Mouse (Mus musculus): ENCODE data around the gene Mpp5. TPM values are rescaled to one million over a fixed set of nuclear protein-coding genes. Genes with fewer than 3 reads are reported as not detected.
A peak's percentile ranks its signal among the peaks of the same experiment; 100 is the strongest.

The Mpp5 gene
- total and polyA plus RNA-seq, 2 experiments from 2014 or later, result 10.8 to 14.7 TPM

DNA sequence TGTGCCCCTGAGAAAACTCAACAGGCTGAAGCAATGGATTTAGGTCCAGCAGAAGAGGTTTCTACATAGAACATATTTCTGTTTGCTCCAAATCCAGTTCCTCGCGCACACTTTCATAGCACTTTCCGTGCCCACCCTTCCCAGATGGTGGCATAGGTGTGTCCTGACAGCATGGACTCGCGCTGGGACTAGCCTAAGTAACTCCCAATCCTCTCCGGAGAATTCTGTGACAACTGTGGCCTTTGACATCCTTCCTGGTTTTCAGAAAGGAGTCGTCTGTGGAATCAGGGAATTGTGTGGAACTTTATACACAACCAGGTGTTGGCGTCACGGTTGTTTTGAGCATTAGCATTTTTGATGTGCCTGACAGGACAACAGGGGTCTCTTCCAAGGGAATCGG lies 594 bp upstream of the Mpp5 start:
- H3K9ac ChIP-seq, result peak overlapping the region; percentile 54
- ATAC-seq (no peak; the same call in 1 of the 2 replicates), DNase-seq (no peak)
- peak overlapping the region; percentile 84 for H3K4me3 ChIP-seq (ENCODE audit: low read depth, low read length)
- no peaks in the 10 kb centered on the region for H3K27me3 ChIP-seq (ENCODE audit: insufficient read depth, low read length)
- no peak for TF ChIP-seq CTCF (IDR thresholded peaks at IDR 0.05; ENCODE audit: low read depth)
- no peaks in the 10 kb centered on the region for H3K9me3 ChIP-seq (ENCODE audit: low read length)
- peak overlapping the region; percentile 67 for H3K4me2 ChIP-seq (ENCODE audit: low read depth)
- no peaks in the 10 kb centered on the region for H3K36me3 ChIP-seq (ENCODE audit: insufficient read depth)
- under 1% methylated on average over 10 of the region's 10 CpGs for WGBS
- H3K27ac ChIP-seq (ENCODE audit: low read depth, low read length), result no peak overlapping the region
- H3K4me1 ChIP-seq (ENCODE audit: insufficient read depth), result no peaks in the 10 kb centered on the region

DNA sequence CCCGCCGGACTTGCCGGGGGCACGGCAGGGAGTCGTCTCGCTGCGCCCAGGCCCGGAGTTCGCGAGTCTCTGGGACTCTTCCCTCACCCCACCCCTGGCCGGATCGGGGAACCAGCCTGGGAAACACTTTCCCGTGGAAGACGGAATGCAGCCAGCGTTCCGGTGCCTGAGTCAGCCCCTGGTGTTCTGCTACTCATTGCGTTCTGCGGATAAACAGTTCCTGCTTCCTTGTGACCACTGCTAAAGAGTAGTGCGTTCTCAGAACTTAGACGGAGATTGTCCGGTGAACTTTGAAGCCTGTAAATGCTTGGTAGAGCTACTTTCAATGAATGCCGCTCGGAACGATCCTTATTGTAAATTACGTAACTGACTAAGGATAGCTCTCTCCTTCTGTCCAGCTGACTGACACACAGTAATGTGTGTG lies 683 bp downstream of the Mpp5 start:
- H3K27ac ChIP-seq (ENCODE audit: low read depth, low read length), result peak overlapping the region; percentile 74
- WGBS, result under 1% methylated on average over 24 of the region's 25 CpGs
- DNase-seq, result peak; percentile 36
- H3K4me2 ChIP-seq (ENCODE audit: low read depth), result peak overlapping the region; percentile 67
- peak; percentile 11 for ATAC-seq
- H3K4me3 ChIP-seq (ENCODE audit: low read depth, low read length), result peak overlapping the region; percentile 84
- no peaks in the 10 kb centered on the region for H3K9me3 ChIP-seq (ENCODE audit: low read length)
- H3K36me3 ChIP-seq (ENCODE audit: insufficient read depth), result no peaks in the 10 kb centered on the region
- no peaks in the 10 kb centered on the region for H3K27me3 ChIP-seq (ENCODE audit: insufficient read depth, low read length)
- peak overlapping the region; percentile 58 for H3K9ac ChIP-seq
- TF ChIP-seq CTCF (IDR thresholded peaks at IDR 0.05; ENCODE audit: low read depth), result no peak
- no peaks in the 10 kb centered on the region for H3K4me1 ChIP-seq (ENCODE audit: insufficient read depth)

DNA sequence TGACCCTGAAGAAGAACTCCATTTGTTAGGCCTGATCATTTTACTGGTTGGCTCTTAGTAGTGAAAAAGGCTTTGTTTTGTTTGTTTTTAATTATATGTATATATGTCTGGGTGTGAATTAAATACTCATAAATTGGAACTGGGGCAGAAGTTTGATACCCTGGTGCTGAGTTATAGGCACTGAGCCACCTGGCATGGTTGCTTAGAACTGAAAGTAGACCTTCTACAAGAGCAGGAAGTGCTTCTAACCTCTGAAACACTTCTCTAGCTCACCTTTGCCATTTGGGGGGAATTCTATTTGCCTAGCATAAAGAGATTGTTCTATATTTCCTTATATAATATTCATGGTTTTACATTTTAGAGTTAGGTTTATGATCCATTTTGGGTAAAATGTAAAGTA lies 13.3 kb downstream of the Mpp5 start:
- TF ChIP-seq CTCF (IDR thresholded peaks at IDR 0.05; ENCODE audit: low read depth), result no peak
- ATAC-seq (no peak), DNase-seq (no peak)
- Histone ChIP-seq H3K4me1 (ENCODE audit: insufficient read depth) (no peaks in the 10 kb centered on the region), H3K27me3 (ENCODE audit: insufficient read depth, low read length) (no peaks in the 10 kb centered on the region), H3K9ac (no peak overlapping the region), H3K27ac (ENCODE audit: low read depth, low read length) (no peak overlapping the region), H3K4me2 (ENCODE audit: low read depth) (no peak overlapping the region), H3K36me3 (ENCODE audit: insufficient read depth) (no peaks in the 10 kb centered on the region), H3K9me3 (ENCODE audit: low read length) (no peaks in the 10 kb centered on the region), H3K4me3 (ENCODE audit: low read depth, low read length) (no peak overlapping the region)

DNA sequence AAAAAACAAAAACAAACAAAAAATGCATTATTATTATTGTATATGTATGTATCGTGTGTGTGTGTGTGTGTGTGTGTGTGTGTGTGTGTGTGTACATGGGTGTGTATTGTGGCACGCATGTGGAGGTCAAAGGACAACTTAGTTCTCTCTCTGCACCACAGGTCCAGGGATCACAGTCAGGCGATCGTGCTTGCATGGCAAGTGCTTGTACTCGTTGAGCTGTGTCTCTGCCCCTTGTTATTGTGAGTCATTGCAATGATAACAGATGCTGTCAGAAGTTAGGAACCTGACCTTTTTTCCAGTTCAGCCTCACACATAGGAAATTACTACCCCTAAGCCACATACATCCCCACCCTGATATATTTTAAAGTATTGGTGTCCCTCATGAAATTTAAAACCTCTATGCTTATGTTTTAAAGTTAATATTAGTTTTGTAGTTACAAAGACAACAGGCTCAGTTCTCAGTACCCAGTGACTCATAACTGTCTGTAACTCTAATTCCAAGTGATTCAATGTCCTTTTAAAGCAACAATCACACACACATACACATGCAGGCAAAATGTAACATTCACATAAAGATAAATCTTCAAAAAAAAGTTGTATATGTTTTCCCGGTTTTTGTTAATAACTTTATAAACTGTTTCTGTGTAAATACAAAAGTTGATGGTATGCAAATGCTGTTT lies 20.5 kb downstream of the Mpp5 start:
- ATAC-seq, result no peak
- no peak overlapping the region for H3K9ac ChIP-seq
- WGBS, result 83% methylated on average over 6 of the region's 6 CpGs
- H3K4me1 ChIP-seq (ENCODE audit: insufficient read depth), result no peaks in the 10 kb centered on the region
- no peak overlapping the region for H3K4me3 ChIP-seq (ENCODE audit: low read depth, low read length)
- H3K27ac ChIP-seq (ENCODE audit: low read depth, low read length), result no peak overlapping the region
- no peaks in the 10 kb centered on the region for H3K9me3 ChIP-seq (ENCODE audit: low read length)
- DNase-seq, result no peak
- TF ChIP-seq CTCF (IDR thresholded peaks at IDR 0.05; ENCODE audit: low read depth), result no peak
- H3K27me3 ChIP-seq (ENCODE audit: insufficient read depth, low read length), result no peaks in the 10 kb centered on the region
- H3K4me2 ChIP-seq (ENCODE audit: low read depth), result no peak overlapping the region
- no peaks in the 10 kb centered on the region for H3K36me3 ChIP-seq (ENCODE audit: insufficient read depth)

DNA sequence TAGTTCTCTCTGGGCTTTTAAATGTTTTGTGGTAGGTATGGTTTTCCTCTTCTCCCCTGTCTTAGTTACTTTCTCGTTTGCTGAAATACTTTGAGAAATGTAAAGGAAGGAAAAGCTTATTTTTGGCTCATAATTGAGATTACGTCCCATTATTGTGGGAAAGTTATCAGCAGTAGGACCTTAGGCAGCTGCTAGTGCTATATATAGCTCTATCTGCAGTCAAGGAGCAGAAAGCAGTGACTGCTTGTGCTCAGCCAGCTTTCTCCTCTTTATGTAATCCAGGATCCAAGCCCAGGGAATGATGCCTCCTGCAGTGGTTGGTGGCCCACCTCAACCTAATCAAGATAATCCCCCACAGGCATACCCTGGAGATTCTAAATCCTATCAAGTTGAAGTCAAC lies 24.5 kb downstream of the Mpp5 start:
- Histone ChIP-seq H3K27ac (ENCODE audit: low read depth, low read length) (no peak overlapping the region), H3K9ac (no peak overlapping the region), H3K36me3 (ENCODE audit: insufficient read depth) (no peaks in the 10 kb centered on the region), H3K4me1 (ENCODE audit: insufficient read depth) (no peaks in the 10 kb centered on the region), H3K27me3 (ENCODE audit: insufficient read depth, low read length) (no peaks in the 10 kb centered on the region), H3K4me3 (ENCODE audit: low read depth, low read length) (no peak overlapping the region), H3K4me2 (ENCODE audit: low read depth) (no peak overlapping the region), H3K9me3 (ENCODE audit: low read length) (no peaks in the 10 kb centered on the region)
- ATAC-seq, result no peak
- no peak for TF ChIP-seq CTCF (IDR thresholded peaks at IDR 0.05; ENCODE audit: low read depth)
- 70% methylated on average over 2 of the region's 2 CpGs for WGBS
- no peak for DNase-seq

DNA sequence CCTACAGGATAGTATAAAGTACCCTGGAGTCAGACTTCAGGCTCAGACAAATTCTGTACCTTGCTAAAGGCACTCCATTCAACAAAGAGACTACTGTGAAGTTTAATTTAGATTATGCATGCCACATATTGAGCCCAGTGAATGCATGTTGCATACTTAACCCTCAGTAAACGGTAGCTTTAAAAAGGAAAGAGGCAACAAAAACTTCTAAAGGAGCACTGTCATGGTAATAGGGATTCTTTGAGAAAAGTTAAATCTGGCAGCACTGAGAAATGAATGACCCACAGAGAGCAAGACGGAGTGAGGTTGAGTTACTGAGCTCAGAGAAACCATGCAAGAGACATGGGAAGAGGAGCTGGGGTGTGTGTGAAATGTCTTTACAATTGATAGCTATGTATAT lies 29.2 kb downstream of the Mpp5 start:
- DNase-seq (no peak), ATAC-seq (no peak)
- no peaks in the 10 kb centered on the region for H3K27me3 ChIP-seq (ENCODE audit: insufficient read depth, low read length)
- no peaks in the 10 kb centered on the region for H3K4me1 ChIP-seq (ENCODE audit: insufficient read depth)
- no peak overlapping the region for H3K9ac ChIP-seq
- TF ChIP-seq CTCF (IDR thresholded peaks at IDR 0.05; ENCODE audit: low read depth), result no peak
- H3K9me3 ChIP-seq (ENCODE audit: low read length), result no peaks in the 10 kb centered on the region
- H3K4me2 ChIP-seq (ENCODE audit: low read depth), result no peak overlapping the region
- WGBS, result 4% methylated on average over 2 of the region's 2 CpGs
- no peak overlapping the region for H3K27ac ChIP-seq (ENCODE audit: low read depth, low read length)
- H3K36me3 ChIP-seq (ENCODE audit: insufficient read depth), result no peaks in the 10 kb centered on the region
- no peak overlapping the region for H3K4me3 ChIP-seq (ENCODE audit: low read depth, low read length)

DNA sequence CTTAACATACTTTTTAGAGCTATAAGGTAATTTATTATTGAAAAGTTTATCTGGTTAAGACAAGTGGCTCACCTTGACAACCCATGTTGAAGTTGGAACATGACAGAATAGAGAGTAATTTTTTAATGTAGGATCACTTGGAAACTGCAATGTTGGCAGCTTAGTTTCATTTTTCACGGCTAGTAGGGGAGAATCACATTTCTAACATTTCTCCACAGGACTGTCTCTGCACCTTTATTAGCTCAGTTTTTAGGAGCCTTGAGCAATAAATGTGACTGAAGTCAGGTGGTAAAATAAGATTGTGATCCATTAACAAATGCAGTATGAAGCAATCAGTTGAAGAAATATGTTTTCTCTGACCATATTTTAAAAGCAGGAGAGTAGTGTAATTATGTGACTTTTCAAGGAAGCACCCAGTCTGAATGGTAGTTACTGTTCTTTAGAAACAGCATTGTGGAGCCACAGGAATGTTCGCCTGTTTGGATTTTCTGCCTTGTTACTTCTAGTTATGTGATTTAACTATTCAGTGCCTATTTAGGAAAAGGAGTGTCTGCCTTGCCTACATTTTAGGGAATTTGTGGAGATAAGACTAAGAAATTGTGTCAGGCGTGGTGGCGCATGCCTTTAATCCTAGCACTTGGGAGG lies 29.8 kb downstream of the Mpp5 start:
- Histone ChIP-seq H3K4me1 (ENCODE audit: insufficient read depth) (no peaks in the 10 kb centered on the region), H3K27me3 (ENCODE audit: insufficient read depth, low read length) (no peaks in the 10 kb centered on the region), H3K9me3 (ENCODE audit: low read length) (no peaks in the 10 kb centered on the region), H3K4me3 (ENCODE audit: low read depth, low read length) (no peak overlapping the region), H3K27ac (ENCODE audit: low read depth, low read length) (no peak overlapping the region), H3K9ac (no peak overlapping the region), H3K4me2 (ENCODE audit: low read depth) (no peak overlapping the region), H3K36me3 (ENCODE audit: insufficient read depth) (no peaks in the 10 kb centered on the region)
- ATAC-seq (no peak), DNase-seq (no peak)
- no peak for TF ChIP-seq CTCF (IDR thresholded peaks at IDR 0.05; ENCODE audit: low read depth)
- WGBS, result 43% methylated on average over 4 of the region's 4 CpGs

Measured in forebrain, postnatal 0 days (tissue).